Mouse (Mus musculus): ENCODE measurements around the gene Etnk2. TPM values are rescaled to one million over a fixed set of nuclear protein-coding genes. Genes with fewer than 3 reads are reported as not detected.

The Etnk2 gene
- polyA plus RNA-seq, 1 experiment from 2014 or later, result 3.7 TPM

- Histone ChIP-seq H3K9me3 (ENCODE audit: control insufficient read depth, low read length) (no peaks in the 10 kb centered on the region), H3K27ac (ENCODE audit: low read depth) (no peak overlapping the region), H3K4me1 (replicated peaks; ENCODE audit: control insufficient read depth, insufficient read depth, low read length) (no peaks in the 10 kb centered on the region), H3K9ac (ENCODE audit: low read length) (no peak overlapping the region), H3K27me3 (replicated peaks; ENCODE audit: control insufficient read depth, insufficient read depth, low read length) (no peaks in the 10 kb centered on the region), H3K36me3 (ENCODE audit: control insufficient read depth, insufficient read depth, low read length) (no peaks in the 10 kb centered on the region), H3K4me2 (ENCODE audit: low read length) (no peak overlapping the region), H3K4me3 (ENCODE audit: low read depth, low read length) (no peak overlapping the region)
- no peak for ATAC-seq (replicated peaks; ENCODE audit: low FRiP score, low TSS enrichment, low read depth)
- no peak for DNase-seq (ENCODE audit: low spot score)
- WGBS, result 57% methylated on average over 8 of the region's 8 CpGs
These were observed 7.0 kb upstream of the Etnk2 start for GRCm38 (mm10) chr1:133356330-133356729.

GRCm38 (mm10) chr1:133361006-133361405, 2.4 kb upstream of the Etnk2 start:
- Histone ChIP-seq H3K4me1 (replicated peaks; ENCODE audit: control insufficient read depth, insufficient read depth, low read length) (peaks cover 8% of the 10 kb centered on the region; the same call in 1 of the 2 replicates), H3K36me3 (ENCODE audit: control insufficient read depth, insufficient read depth, low read length) (no peaks in the 10 kb centered on the region), H3K27ac (ENCODE audit: low read depth) (no peak overlapping the region), H3K4me2 (ENCODE audit: low read length) (no peak overlapping the region), H3K9ac (ENCODE audit: low read length) (no peak overlapping the region), H3K9me3 (ENCODE audit: control insufficient read depth, low read length) (no peaks in the 10 kb centered on the region), H3K27me3 (replicated peaks; ENCODE audit: control insufficient read depth, insufficient read depth, low read length) (peaks cover 10% of the 10 kb centered on the region), H3K4me3 (ENCODE audit: low read depth, low read length) (no peak overlapping the region)
- DNase-seq (ENCODE audit: low spot score) (no peak), ATAC-seq (replicated peaks; ENCODE audit: low FRiP score, low TSS enrichment, low read depth) (no peak)
- WGBS, result 91% methylated on average over 6 of the region's 6 CpGs

- Histone ChIP-seq H3K4me3 (ENCODE audit: low read depth, low read length) (no peak overlapping the region), H3K4me1 (replicated peaks; ENCODE audit: control insufficient read depth, insufficient read depth, low read length) (peaks cover 8% of the 10 kb centered on the region; the same call in 1 of the 2 replicates), H3K27me3 (replicated peaks; ENCODE audit: control insufficient read depth, insufficient read depth, low read length) (peaks cover 10% of the 10 kb centered on the region), H3K9me3 (ENCODE audit: control insufficient read depth, low read length) (no peaks in the 10 kb centered on the region), H3K4me2 (ENCODE audit: low read length) (no peak overlapping the region), H3K27ac (ENCODE audit: low read depth) (no peak overlapping the region), H3K9ac (ENCODE audit: low read length) (no peak overlapping the region), H3K36me3 (ENCODE audit: control insufficient read depth, insufficient read depth, low read length) (no peaks in the 10 kb centered on the region)
- WGBS, result 83% methylated on average over 5 of the region's 5 CpGs
- DNase-seq (ENCODE audit: low spot score) (no peak), ATAC-seq (replicated peaks; ENCODE audit: low FRiP score, low TSS enrichment, low read depth) (no peak)
These were observed 1.3 kb upstream of the Etnk2 start for GRCm38 (mm10) chr1:133362103-133362502.

GRCm38 (mm10) chr1:133364022-133364630, 754 bp downstream of the Etnk2 start:
- Histone ChIP-seq H3K9ac (ENCODE audit: low read length) (peak overlapping the region; percentile 45), H3K9me3 (ENCODE audit: control insufficient read depth, low read length) (no peaks in the 10 kb centered on the region), H3K27me3 (replicated peaks; ENCODE audit: control insufficient read depth, insufficient read depth, low read length) (peaks cover 10% of the 10 kb centered on the region), H3K27ac (ENCODE audit: low read depth) (no peak overlapping the region), H3K4me3 (ENCODE audit: low read depth, low read length) (peak overlapping the region; percentile 64), H3K36me3 (ENCODE audit: control insufficient read depth, insufficient read depth, low read length) (no peaks in the 10 kb centered on the region), H3K4me2 (ENCODE audit: low read length) (peak overlapping the region; percentile 97), H3K4me1 (replicated peaks; ENCODE audit: control insufficient read depth, insufficient read depth, low read length) (peaks cover 16% of the 10 kb centered on the region; the same call in 1 of the 2 replicates)
- DNase-seq (ENCODE audit: low spot score), result peak; percentile 68
- 0 out of 2 replicates have a peak, but pooled peaks have one; percentile 2 for ATAC-seq (replicated peaks; ENCODE audit: low FRiP score, low TSS enrichment, low read depth)
- WGBS, result 3% methylated on average over 27 of the region's 27 CpGs

- Histone ChIP-seq H3K27ac (ENCODE audit: low read depth) (no peak overlapping the region), H3K27me3 (replicated peaks; ENCODE audit: control insufficient read depth, insufficient read depth, low read length) (peaks cover 10% of the 10 kb centered on the region), H3K9me3 (ENCODE audit: control insufficient read depth, low read length) (no peaks in the 10 kb centered on the region), H3K4me3 (ENCODE audit: low read depth, low read length) (no peak overlapping the region), H3K9ac (ENCODE audit: low read length) (no peak overlapping the region), H3K4me2 (ENCODE audit: low read length) (no peak overlapping the region), H3K36me3 (ENCODE audit: control insufficient read depth, insufficient read depth, low read length) (no peaks in the 10 kb centered on the region), H3K4me1 (replicated peaks; ENCODE audit: control insufficient read depth, insufficient read depth, low read length) (peaks cover 16% of the 10 kb centered on the region; the same call in 1 of the 2 replicates)
- 58% methylated on average over 2 of the region's 2 CpGs for WGBS
- ATAC-seq (replicated peaks; ENCODE audit: low FRiP score, low TSS enrichment, low read depth) (no peak), DNase-seq (ENCODE audit: low spot score) (no peak)
These were observed 1.5 kb downstream of the Etnk2 start for GRCm38 (mm10) chr1:133364890-133365289.

- Histone ChIP-seq H3K9me3 (ENCODE audit: control insufficient read depth, low read length) (no peaks in the 10 kb centered on the region), H3K4me3 (ENCODE audit: low read depth, low read length) (no peak overlapping the region), H3K9ac (ENCODE audit: low read length) (no peak overlapping the region), H3K27ac (ENCODE audit: low read depth) (no peak overlapping the region), H3K36me3 (ENCODE audit: control insufficient read depth, insufficient read depth, low read length) (no peaks in the 10 kb centered on the region), H3K4me2 (ENCODE audit: low read length) (no peak overlapping the region), H3K4me1 (replicated peaks; ENCODE audit: control insufficient read depth, insufficient read depth, low read length) (peaks cover 16% of the 10 kb centered on the region; the same call in 1 of the 2 replicates), H3K27me3 (replicated peaks; ENCODE audit: control insufficient read depth, insufficient read depth, low read length) (peaks cover 10% of the 10 kb centered on the region)
- DNase-seq (ENCODE audit: low spot score) (no peak), ATAC-seq (replicated peaks; ENCODE audit: low FRiP score, low TSS enrichment, low read depth) (no peak)
- WGBS, result 42% methylated on average over 10 of the region's 10 CpGs
These were observed 3.7 kb downstream of the Etnk2 start for GRCm38 (mm10) chr1:133366951-133367605.

- WGBS, result 11% methylated on average over 11 of the region's 11 CpGs
- Histone ChIP-seq H3K9me3 (ENCODE audit: control insufficient read depth, low read length) (no peaks in the 10 kb centered on the region), H3K27ac (ENCODE audit: low read depth) (no peak overlapping the region), H3K4me3 (ENCODE audit: low read depth, low read length) (no peak overlapping the region), H3K9ac (ENCODE audit: low read length) (no peak overlapping the region), H3K36me3 (ENCODE audit: control insufficient read depth, insufficient read depth, low read length) (no peaks in the 10 kb centered on the region), H3K4me1 (replicated peaks; ENCODE audit: control insufficient read depth, insufficient read depth, low read length) (peaks cover 16% of the 10 kb centered on the region; the same call in 1 of the 2 replicates), H3K4me2 (ENCODE audit: low read length) (0 out of 2 replicates have a peak overlapping the region, but pooled peaks have one; percentile 8), H3K27me3 (replicated peaks; ENCODE audit: control insufficient read depth, insufficient read depth, low read length) (peaks cover 10% of the 10 kb centered on the region)
- DNase-seq (ENCODE audit: low spot score) (no peak), ATAC-seq (replicated peaks; ENCODE audit: low FRiP score, low TSS enrichment, low read depth) (no peak)
These were observed 4.5 kb downstream of the Etnk2 start for GRCm38 (mm10) chr1:133367606-133368488.

- ATAC-seq (replicated peaks; ENCODE audit: low FRiP score, low TSS enrichment, low read depth), result no peak
- H3K4me2 ChIP-seq (ENCODE audit: low read length), result no peak overlapping the region
These were observed 5.3 kb downstream of the Etnk2 start for GRCm38 (mm10) chr1:133368644-133369043.

More at GRCm38 (mm10) chr1:133368644-133369043, 5.3 kb downstream of the Etnk2 start:
- Histone ChIP-seq H3K9ac (ENCODE audit: low read length) (no peak overlapping the region), H3K9me3 (ENCODE audit: control insufficient read depth, low read length) (no peaks in the 10 kb centered on the region), H3K4me3 (ENCODE audit: low read depth, low read length) (no peak overlapping the region), H3K36me3 (ENCODE audit: control insufficient read depth, insufficient read depth, low read length) (no peaks in the 10 kb centered on the region), H3K27ac (ENCODE audit: low read depth) (no peak overlapping the region), H3K27me3 (replicated peaks; ENCODE audit: control insufficient read depth, insufficient read depth, low read length) (peaks cover 10% of the 10 kb centered on the region), H3K4me1 (replicated peaks; ENCODE audit: control insufficient read depth, insufficient read depth, low read length) (peaks cover 16% of the 10 kb centered on the region; the same call in 1 of the 2 replicates)
- no peak for DNase-seq (ENCODE audit: low spot score)
- 60% methylated on average over 10 of the region's 10 CpGs for WGBS

Data from intestine, embryonic 14.5 days (tissue).